Mouse (Mus musculus) liver, adult 2 months (tissue): ENCODE measurements at regions not wholly inside any gene's neighbourhood (a gene's known extent, or its start where the extent isn't known, plus 50 kb on each side); places are given as distances from the start of the nearest gene placed in this dataset.

Experiments
- DNase-seq: peaks from one replicate; pipeline ENCODE4 v3.0.0-alpha.2; 2011; ENCODE audit warnings: low read depth, low spot score; ENCODE audit errors: extremely low read depth
- H3K27ac ChIP-seq: fragments of 200-500 bp; replicated peaks from 2 replicates; pipeline ENCODE4 v1.5.1; 2012; ENCODE audit warnings: low read depth, mild to moderate bottlenecking, control low read depth, inconsistent platforms, low read length; ENCODE audit not compliant: insufficient read depth
- H3K27me3 ChIP-seq: fragments of 200-500 bp; 2 replicates; pipeline ENCODE4 v1.6.1; 2012; ENCODE audit warnings: mild to moderate bottlenecking, moderate library complexity, low read length, inconsistent platforms; ENCODE audit not compliant: control insufficient read depth, insufficient read depth
- H3K36me3 ChIP-seq: fragments of 200-500 bp; 2 replicates; pipeline ENCODE4 v1.6.1; 2012; ENCODE audit warnings: low read length, inconsistent platforms; ENCODE audit not compliant: control insufficient read depth, insufficient read depth
- H3K4me1 ChIP-seq: fragments of 200-500 bp; 2 replicates; pipeline ENCODE4 v1.6.1; 2011; ENCODE audit warnings: low read length; ENCODE audit not compliant: control insufficient read depth, insufficient read depth
- H3K4me3 ChIP-seq: fragments of 200-500 bp; 2 replicates; pipeline ENCODE4 v1.5.1; 2011; ENCODE audit warnings: low read depth, mild to moderate bottlenecking, control low read depth, low read length, moderate library complexity; ENCODE audit not compliant: insufficient read depth
- H3K79me2 ChIP-seq: fragments of 200-500 bp; 2 replicates; pipeline ENCODE4 v1.6.1; 2012; ENCODE audit warnings: inconsistent platforms, mild to moderate bottlenecking, low read length, moderate library complexity; ENCODE audit not compliant: control insufficient read depth, insufficient read depth
- H3K9ac ChIP-seq: fragments of 200-500 bp; 2 replicates; pipeline ENCODE4 v1.6.1; 2012; ENCODE audit warnings: low read depth, mild to moderate bottlenecking, control low read depth, inconsistent platforms, low read length
- CTCF ChIP-seq: fragments of 200-500 bp; IDR thresholded peaks from 2 replicates; pipeline ENCODE4 v1.5.1; 2011; ENCODE audit warnings: low read depth, low read length, control low read depth
- POLR2A ChIP-seq: fragments of 200-500 bp; IDR thresholded peaks from 2 replicates; pipeline ENCODE4 v1.6.1; 2011; ENCODE audit warnings: low read length, control low read depth; ENCODE audit not compliant: insufficient read depth; ENCODE audit errors: extremely low read depth
- WGBS: fragments of 180-500 bp; shearing (Covaris S2); methylation state at CpG from one replicate; pipeline ENCODE4 v1.1.7; 2018; 5-methylcytosine and 5-hydroxymethylcytosine counted together

DNA sequence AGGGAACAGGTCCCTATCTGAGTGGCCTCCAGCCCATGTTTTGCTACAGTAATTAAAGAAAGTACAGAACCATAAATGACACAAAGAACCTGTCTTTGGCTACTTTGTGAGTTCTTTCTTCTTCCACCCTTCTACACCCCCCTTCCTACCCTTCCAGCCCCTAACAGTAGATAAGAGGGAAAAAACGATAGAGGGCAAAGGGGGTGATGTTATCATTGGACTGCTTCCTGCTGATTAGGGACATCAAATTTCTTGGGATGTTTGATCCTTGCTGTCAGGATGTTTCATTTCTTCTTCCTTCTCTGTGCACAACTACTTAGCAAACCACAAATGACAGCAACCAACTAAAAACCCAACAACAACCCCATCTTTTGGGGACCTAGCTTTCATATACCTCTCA, 232.5 kb upstream of the Rpl38 start:
- Histone ChIP-seq H3K36me3 (no peaks in the 10 kb centered on the region), H3K4me1 (no peaks in the 10 kb centered on the region), H3K79me2 (no peaks in the 10 kb centered on the region), H3K27ac (no peak overlapping the region), H3K9ac (no peak overlapping the region), H3K4me3 (no peak overlapping the region), H3K27me3 (no peaks in the 10 kb centered on the region)
- TF ChIP-seq CTCF, result no peak
- no peak for TF ChIP-seq POLR2A
- WGBS, result 21% methylated on average over 1 of the region's 1 CpGs
- DNase-seq, result no peak

DNA sequence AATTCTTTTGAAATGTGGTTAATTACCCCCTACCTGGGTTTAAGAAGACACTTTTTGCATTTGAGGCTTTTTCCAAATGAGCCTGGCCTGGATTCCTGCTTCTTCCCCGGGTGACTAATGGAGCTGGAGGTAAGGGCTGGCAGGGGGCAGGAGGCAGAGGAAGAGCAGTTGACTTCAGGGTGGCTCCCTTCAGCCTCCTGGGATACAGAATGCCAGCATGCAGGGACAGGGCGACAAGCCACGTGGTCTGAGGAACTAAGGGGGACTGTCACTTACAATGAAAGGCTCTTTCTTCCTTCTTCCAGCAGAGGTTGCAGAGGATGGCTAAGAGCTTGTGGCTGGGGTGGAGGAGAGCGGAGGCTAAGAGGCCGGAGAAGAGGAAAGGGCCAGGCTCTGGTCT, 234.8 kb upstream of the Rpl38 start:
- H3K79me2 ChIP-seq, result no peaks in the 10 kb centered on the region
- H3K4me1 ChIP-seq, result no peaks in the 10 kb centered on the region
- WGBS, result 24% methylated on average over 5 of the region's 5 CpGs
- H3K4me3 ChIP-seq, result no peak overlapping the region
- H3K27me3 ChIP-seq, result no peaks in the 10 kb centered on the region
- no peak overlapping the region for H3K9ac ChIP-seq
- H3K27ac ChIP-seq, result no peak overlapping the region
- no peak for DNase-seq
- H3K36me3 ChIP-seq, result no peaks in the 10 kb centered on the region
- TF ChIP-seq CTCF (no peak), POLR2A (no peak)

DNA sequence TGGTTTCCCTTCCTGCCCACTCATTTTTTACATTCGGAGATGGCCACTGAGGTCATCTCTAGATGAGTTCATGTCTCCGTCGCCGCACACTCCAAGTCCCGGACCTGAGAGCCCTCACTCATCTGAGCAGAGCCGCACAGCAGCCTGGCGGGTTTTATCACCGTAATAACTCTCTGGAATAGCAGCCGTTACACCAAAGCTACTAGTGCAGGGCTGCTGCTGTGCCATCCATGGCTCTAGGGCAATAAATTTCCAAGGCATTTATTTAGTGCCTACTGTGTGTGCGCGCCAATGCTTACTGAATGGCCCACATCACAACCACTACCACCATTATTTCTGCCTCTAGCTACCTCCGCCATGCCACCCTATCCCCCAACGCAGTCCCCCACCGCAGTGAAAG, 242.9 kb upstream of the Rpl38 start:
- WGBS, result 94% methylated on average over 14 of the region's 14 CpGs
- no peak overlapping the region for H3K4me3 ChIP-seq
- H3K79me2 ChIP-seq, result no peaks in the 10 kb centered on the region
- H3K27me3 ChIP-seq, result no peaks in the 10 kb centered on the region
- H3K9ac ChIP-seq, result no peak overlapping the region
- no peak overlapping the region for H3K27ac ChIP-seq
- no peaks in the 10 kb centered on the region for H3K36me3 ChIP-seq
- TF ChIP-seq CTCF, result no peak
- TF ChIP-seq POLR2A, result no peak
- no peak for DNase-seq
- H3K4me1 ChIP-seq, result no peaks in the 10 kb centered on the region

DNA sequence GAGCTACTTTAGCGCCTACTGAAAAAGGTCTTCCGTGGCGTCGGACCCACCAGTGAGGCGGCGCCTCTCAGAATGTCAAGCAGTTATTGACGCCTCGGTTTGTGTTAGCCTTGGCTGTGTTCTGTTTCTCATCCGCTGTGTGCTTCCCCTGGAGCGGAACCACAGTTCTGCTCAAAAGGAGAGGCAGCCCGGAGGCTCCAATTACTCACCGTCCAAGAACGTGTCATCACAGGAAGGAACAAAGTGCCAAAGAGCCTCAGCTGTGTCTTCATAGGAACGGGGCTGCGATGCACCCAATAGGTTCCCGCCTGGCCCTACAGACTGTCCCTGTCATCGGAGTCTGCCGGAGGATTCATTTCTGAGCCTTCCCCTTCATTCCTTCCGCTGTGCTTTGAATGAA, 245.0 kb upstream of the Rpl38 start:
- TF ChIP-seq CTCF (no peak), POLR2A (no peak)
- Histone ChIP-seq H3K79me2 (no peaks in the 10 kb centered on the region), H3K4me1 (no peaks in the 10 kb centered on the region), H3K4me3 (no peak overlapping the region), H3K9ac (no peak overlapping the region), H3K27ac (no peak overlapping the region), H3K36me3 (no peaks in the 10 kb centered on the region), H3K27me3 (no peaks in the 10 kb centered on the region)
- whole genome bisulfite sequencing, result 81% methylated on average over 19 of the region's 19 CpGs
- DNase-seq, result peak; percentile 1

DNA sequence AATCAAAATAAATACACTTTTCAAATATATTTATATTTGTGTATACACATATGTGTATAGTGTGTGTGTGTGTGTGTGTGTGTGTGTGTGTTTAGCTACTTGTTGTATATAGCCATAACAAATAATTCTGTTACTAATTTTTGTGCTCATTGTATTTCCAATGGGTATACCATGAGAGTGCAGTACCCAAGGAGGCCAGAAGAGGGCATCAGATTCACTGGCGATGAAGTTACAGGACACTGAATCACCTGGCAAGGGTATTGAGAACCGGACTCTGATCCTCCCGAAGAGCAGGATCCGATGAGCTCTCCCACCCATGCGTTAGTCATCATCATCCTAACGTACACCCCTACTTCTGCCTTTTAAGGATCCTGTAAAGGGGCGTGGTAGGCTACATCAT, 249.3 kb upstream of the Rpl38 start:
- Histone ChIP-seq H3K4me3 (no peak overlapping the region), H3K4me1 (no peaks in the 10 kb centered on the region), H3K27me3 (no peaks in the 10 kb centered on the region), H3K79me2 (no peaks in the 10 kb centered on the region), H3K27ac (no peak overlapping the region), H3K9ac (no peak overlapping the region), H3K36me3 (no peaks in the 10 kb centered on the region)
- WGBS, result 82% methylated on average over 7 of the region's 7 CpGs
- DNase-seq, result no peak
- TF ChIP-seq CTCF (no peak), POLR2A (no peak)

DNA sequence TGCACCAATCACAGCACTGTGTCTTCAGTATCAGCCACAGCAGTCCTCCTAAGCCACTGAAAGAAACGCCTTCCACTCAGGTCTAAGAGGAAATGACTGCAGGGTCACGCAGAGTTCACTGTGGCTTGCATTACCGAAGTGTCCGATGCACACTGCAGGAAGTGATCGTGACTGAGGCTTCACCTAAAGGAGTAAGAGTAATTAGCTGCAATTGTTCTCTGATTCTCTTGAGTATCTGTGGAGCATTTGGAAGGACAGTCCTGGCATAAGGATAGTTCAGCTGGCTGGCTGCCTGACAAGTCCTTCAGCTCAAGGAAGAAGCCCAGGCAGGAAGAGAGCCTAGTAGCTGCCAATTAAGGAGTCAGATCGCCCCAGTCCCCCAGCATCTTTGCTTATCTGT, 252.2 kb upstream of the Rpl38 start:
- no peaks in the 10 kb centered on the region for H3K36me3 ChIP-seq
- H3K4me3 ChIP-seq, result no peak overlapping the region
- no peaks in the 10 kb centered on the region for H3K4me1 ChIP-seq
- 60% methylated on average over 6 of the region's 6 CpGs for WGBS
- H3K27me3 ChIP-seq, result no peaks in the 10 kb centered on the region
- no peak overlapping the region for H3K9ac ChIP-seq
- no peak for TF ChIP-seq CTCF
- TF ChIP-seq POLR2A, result no peak
- H3K27ac ChIP-seq, result no peak overlapping the region
- no peak for DNase-seq
- H3K79me2 ChIP-seq, result no peaks in the 10 kb centered on the region

DNA sequence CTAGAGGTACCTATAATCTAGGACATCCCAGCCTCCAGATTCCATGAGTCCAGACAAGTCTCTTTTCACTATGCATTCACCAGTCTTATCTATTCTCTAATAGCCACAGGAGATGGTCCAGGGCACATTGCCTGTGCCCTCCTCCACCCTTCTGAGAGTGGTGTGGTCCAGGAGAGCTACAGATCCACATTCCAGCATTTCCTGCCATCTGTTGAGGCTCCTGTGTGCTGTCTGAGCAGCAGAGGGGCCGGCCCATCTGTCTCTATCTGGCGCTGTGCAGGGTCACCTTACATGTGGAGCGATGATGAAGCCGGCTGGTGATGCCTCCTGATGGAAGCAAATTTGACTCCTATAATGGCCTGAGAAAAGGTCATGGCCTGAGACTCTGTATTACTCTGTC, 263.9 kb upstream of the Rpl38 start:
- TF ChIP-seq CTCF (no peak), POLR2A (no peak)
- no peak overlapping the region for H3K9ac ChIP-seq
- no peak for DNase-seq
- H3K4me1 ChIP-seq, result no peaks in the 10 kb centered on the region
- 63% methylated on average over 4 of the region's 4 CpGs for WGBS
- no peaks in the 10 kb centered on the region for H3K79me2 ChIP-seq
- no peaks in the 10 kb centered on the region for H3K27me3 ChIP-seq
- H3K4me3 ChIP-seq, result no peak overlapping the region
- no peaks in the 10 kb centered on the region for H3K36me3 ChIP-seq
- H3K27ac ChIP-seq, result no peak overlapping the region
